8 mouse cellular contexts compared by ENCODE assay signal in the genomic region with DNA sequence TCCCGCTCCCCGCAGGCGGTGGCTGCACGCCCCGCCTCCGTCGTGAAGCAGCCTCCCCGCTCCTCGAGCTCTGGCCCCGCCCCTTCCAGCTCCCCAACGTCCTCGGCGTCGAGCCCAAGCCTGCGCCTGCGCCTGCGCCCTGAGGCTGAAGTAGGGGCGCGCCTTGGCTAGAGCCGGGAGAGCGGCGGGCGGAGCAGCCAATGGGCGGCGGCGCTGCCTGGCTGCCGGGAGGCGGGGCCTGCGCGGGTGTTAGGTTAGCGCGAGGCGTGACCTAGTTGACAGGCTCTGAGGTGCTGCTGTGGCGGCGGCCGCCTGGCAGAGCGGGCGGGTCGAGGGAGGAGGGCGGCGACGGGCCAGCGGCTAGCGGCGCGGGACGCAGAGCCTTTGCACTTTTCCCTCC. TPM values are rescaled to one million over a fixed set of nuclear protein-coding genes. Genes with fewer than 3 reads are reported as not detected.
DNase-seq lines count a peak whose midpoint lies in the region; ATAC-seq lines count a peak whose summit lies in the region.

A gene (plus strand): TSS at position 131 of the 400 bp plus-strand sequence.

- H3K27me3 ChIP-seq in embryonic facial prominence, embryonic 11.5 days (ENCODE audit: control insufficient read depth, insufficient read depth, low read length) = no peaks in the 10 kb centered on the region
- H3K27me3 ChIP-seq in intestine, embryonic 16.5 days (replicated peaks; ENCODE audit: control insufficient read depth, insufficient read depth, low read length) = no peaks in the 10 kb centered on the region
- H3K27me3 ChIP-seq in midbrain, embryonic 10.5 days (ENCODE audit: low read depth, poor library complexity, severe bottlenecking) = peaks cover 10% of the 10 kb centered on the region

- no peaks in the 10 kb centered on the region for H3K9me3 ChIP-seq in embryonic facial prominence, embryonic 11.5 days (replicated peaks; ENCODE audit: control insufficient read depth, low read length)
- no peaks in the 10 kb centered on the region for H3K9me3 ChIP-seq in intestine, embryonic 16.5 days (ENCODE audit: control insufficient read depth, low read length)
- H3K9me3 ChIP-seq in midbrain, embryonic 10.5 days (replicated peaks) = no peaks in the 10 kb centered on the region

- H3K4me2 ChIP-seq in embryonic facial prominence, embryonic 11.5 days (ENCODE audit: low read depth, low read length) = peak within 1 kb of the TSS; percentile 93
- peak within 1 kb of the TSS; percentile 94 for H3K4me2 ChIP-seq in intestine, embryonic 16.5 days (ENCODE audit: low read depth, low read length)

- DNase-seq in adrenal gland, postnatal 25 days = peak; percentile 99
- DNase-seq in embryonic facial prominence, embryonic 11.5 days (ENCODE audit: low spot score) = peak; percentile 98
- DNase-seq in gonadal fat pad, adult 2 months (ENCODE audit: low read depth) = peak; percentile 42
- peak; percentile 98 to 99 for DNase-seq in left cerebral cortex, postnatal 25 days (ENCODE audit: low spot score in 2 of 2)
- peak; percentile 97 for DNase-seq in midbrain, embryonic 10.5 days (ENCODE audit: low spot score)
- peak; percentile 97 for DNase-seq in right cerebral cortex, postnatal 36 days (ENCODE audit: low spot score in 2 of 2)
- peak; percentile 96 to 98 for DNase-seq in urinary bladder, postnatal 4 days (ENCODE audit: low spot score in 2 of 2)

- WGBS in embryonic facial prominence, embryonic 11.5 days = under 1% methylated on average over 33 of the region's 47 CpGs
- WGBS in intestine, embryonic 16.5 days = under 1% methylated on average over 45 of the region's 47 CpGs
- under 1% methylated on average over 47 of the region's 47 CpGs for WGBS in midbrain, embryonic 10.5 days

- H3K9ac ChIP-seq in embryonic facial prominence, embryonic 11.5 days (replicated peaks; ENCODE audit: low read length) = peak within 1 kb of the TSS; percentile 73
- H3K9ac ChIP-seq in intestine, embryonic 16.5 days (ENCODE audit: low read depth, low read length) = peak within 1 kb of the TSS; percentile 74

- H3K27ac ChIP-seq in embryonic facial prominence, embryonic 11.5 days (replicated peaks; ENCODE audit: low read depth, low read length) = no peak within 1 kb of the TSS
- H3K27ac ChIP-seq in intestine, embryonic 16.5 days (ENCODE audit: low read length) = no peak within 1 kb of the TSS
- H3K27ac ChIP-seq in midbrain, embryonic 10.5 days (replicated peaks) = peak within 1 kb of the TSS; percentile 89

- ATAC-seq in embryonic facial prominence, embryonic 11.5 days (replicated peaks; ENCODE audit: insufficient number of reproducible peaks, low FRiP score, low TSS enrichment, low read depth) = peak; percentile 100
- ATAC-seq in intestine, embryonic 16.5 days = peak; percentile 100

- intact Hi-C loops in left cerebral cortex, postnatal 25 days (cut with DNase I) = loop anchor here (5.0 kb wide), 1 partner anchor 103 kb away; no protein-coding TSS in a partner anchor

- no peaks in the 10 kb centered on the region for H3K36me3 ChIP-seq in embryonic facial prominence, embryonic 11.5 days (replicated peaks; ENCODE audit: control insufficient read depth, insufficient read depth, low read depth, low read length)
- H3K36me3 ChIP-seq in intestine, embryonic 16.5 days (ENCODE audit: control insufficient read depth, insufficient read depth, low read length) = no peaks in the 10 kb centered on the region
- H3K36me3 ChIP-seq in midbrain, embryonic 10.5 days = no peaks in the 10 kb centered on the region

- H3K4me1 ChIP-seq in embryonic facial prominence, embryonic 11.5 days (ENCODE audit: control insufficient read depth, insufficient read depth, low read length) = no peaks in the 10 kb centered on the region
- H3K4me1 ChIP-seq in intestine, embryonic 16.5 days (ENCODE audit: control insufficient read depth, insufficient read depth, low read length) = peaks cover 7% of the 10 kb centered on the region
- H3K4me1 ChIP-seq in midbrain, embryonic 10.5 days = peaks cover 18% of the 10 kb centered on the region

- peak within 1 kb of the TSS; percentile 78 for H3K4me3 ChIP-seq in embryonic facial prominence, embryonic 11.5 days (ENCODE audit: low read depth, low read length)
- peak within 1 kb of the TSS; percentile 83 for H3K4me3 ChIP-seq in intestine, embryonic 16.5 days (ENCODE audit: low read length)
- peak within 1 kb of the TSS; percentile 83 for H3K4me3 ChIP-seq in midbrain, embryonic 10.5 days

RNA-seq across cellular contexts. Expression of the gene that starts here (rescaled TPM):
- total RNA-seq in adrenal gland, postnatal 25 days (2021) = 7.5 and 8.2 TPM in 2 replicates
- polyA plus RNA-seq in embryonic facial prominence, embryonic 11.5 days (2014; fragmentation: Nextera tagmentation; extraction: Ambion mirVana) = 32.3 and 33.8 TPM in 2 replicates
- polyA plus RNA-seq in gonadal fat pad, adult 2 months (2012; rRNA removed) = 2.5 and 3.2 TPM in 2 replicates
- 31.8 and 32.9 TPM in 2 replicates for polyA plus RNA-seq in intestine, embryonic 16.5 days (2015; fragmentation: Nextera tagmentation; extraction: Ambion mirVana)
- 10 to 100 TPM; 50.3 to 61.6 TPM for total RNA-seq in left cerebral cortex, postnatal 25 days (2021)
- 39.4 and 42.4 TPM in 2 replicates for polyA plus RNA-seq in midbrain, embryonic 10.5 days (2016; fragmentation: Nextera tagmentation; extraction: Ambion mirVana)

Comparison
In these comparisons a context has a peak if more than half of its experiments do, and no peak if none do; other contexts are left out.
1. DNase-seq: peak in every context shown above with its lines; median percentile 99 in adrenal gland, postnatal 25 days; 98 in left cerebral cortex, postnatal 25 days; 98 in embryonic facial prominence, embryonic 11.5 days; 97 in midbrain, embryonic 10.5 days; 97 in right cerebral cortex, postnatal 36 days; 97 in urinary bladder, postnatal 4 days; 42 in gonadal fat pad, adult 2 months.